In the genomic region with DNA sequence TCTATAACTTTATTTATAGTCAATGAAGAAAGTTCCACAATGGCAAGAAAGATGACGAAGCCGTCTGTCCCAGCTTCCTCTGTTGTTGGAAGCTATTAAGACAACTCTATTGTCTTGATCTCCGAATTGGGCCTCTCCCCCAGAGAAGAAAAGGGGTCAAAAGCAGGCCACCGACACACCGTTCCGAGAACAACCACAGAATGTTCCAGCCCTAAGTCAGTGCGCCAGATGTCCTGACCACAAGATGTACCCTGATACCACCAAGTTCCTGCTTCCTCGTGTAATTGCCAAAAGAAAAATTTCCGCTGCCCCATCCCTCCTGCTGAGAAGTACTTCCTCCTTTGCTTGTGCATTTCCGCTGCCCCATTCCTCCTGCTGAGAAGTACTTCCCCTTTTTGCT, we compare ENCODE assay signal across 2 mouse cellular contexts.
DNase-seq lines count a peak whose midpoint lies in the region.

No protein-coding gene starts in this region.

- DNase-seq in R1 (ENCODE audit: low read depth, low spot score) = peak; percentile 75
- peak; percentile 61 for DNase-seq in heart, adult 11 months
